Mouse (Mus musculus) hindbrain, embryonic 12.5 days (tissue): ENCODE results near the gene Alkal2. TPM values are rescaled to one million over a fixed set of nuclear protein-coding genes. Genes with fewer than 3 reads are reported as not detected.
A peak's percentile ranks its signal among the peaks of the same experiment; 100 is the strongest.

Source experiments
- ATAC-seq: fragments of 200-750 bp; cut with Nextera tagmentation; 2 replicates; pipeline ENCODE4 v1.8.0; 2017; ENCODE audit warnings: moderate TSS enrichment; ENCODE audit not compliant: low FRiP score
- H3K27ac ChIP-seq: fragments of 300-500 bp; sonication (generic); 2 replicates; pipeline ENCODE4 v1.5.1; 2016; ENCODE audit warnings: mild to moderate bottlenecking
- H3K27me3 ChIP-seq: fragments of 300-500 bp; sonication (generic); 2 replicates; pipeline ENCODE4 v1.6.1; 2016; ENCODE audit warnings: mild to moderate bottlenecking
- H3K36me3 ChIP-seq: fragments of 300-500 bp; sonication (generic); 2 replicates; pipeline ENCODE4 v1.6.1; 2016; ENCODE audit warnings: mild to moderate bottlenecking
- H3K4me1 ChIP-seq: fragments of 300-500 bp; sonication (generic); 2 replicates; pipeline ENCODE4 v1.6.1; 2016
- H3K4me2 ChIP-seq: fragments of 300-500 bp; sonication (generic); replicated peaks from 2 replicates; pipeline ENCODE4 v1.6.1; 2016; ENCODE audit warnings: mild to moderate bottlenecking
- H3K4me3 ChIP-seq: fragments of 300-500 bp; sonication (generic); 2 replicates; pipeline ENCODE4 v1.5.1; 2016; ENCODE audit warnings: mild to moderate bottlenecking
- H3K9ac ChIP-seq: fragments of 300-500 bp; sonication (generic); 2 replicates; pipeline ENCODE4 v1.6.1; 2016; ENCODE audit warnings: mild to moderate bottlenecking, moderate library complexity
- H3K9me3 ChIP-seq: fragments of 300-500 bp; sonication (generic); replicated peaks from 2 replicates; pipeline ENCODE4 v1.6.1; 2016; ENCODE audit warnings: mild to moderate bottlenecking
- WGBS: fragments of 180-500 bp; shearing (Covaris S2); methylation state at CpG from one replicate; pipeline ENCODE4 v1.1.7; 2016; 5-methylcytosine and 5-hydroxymethylcytosine counted together
- polyA plus RNA-seq: library from polyadenylated mRNA; unstranded; fragments of >200 nt; fragmentation: Nextera tagmentation; extraction: Ambion mirVana; gene quantifications from 2 replicates; pipeline ENCODE4 v1.2.1, GENCODE M21; 2016

The Alkal2 gene
- polyA plus RNA-seq, 1 experiment from 2014 or later = 0.21 TPM

DNA sequence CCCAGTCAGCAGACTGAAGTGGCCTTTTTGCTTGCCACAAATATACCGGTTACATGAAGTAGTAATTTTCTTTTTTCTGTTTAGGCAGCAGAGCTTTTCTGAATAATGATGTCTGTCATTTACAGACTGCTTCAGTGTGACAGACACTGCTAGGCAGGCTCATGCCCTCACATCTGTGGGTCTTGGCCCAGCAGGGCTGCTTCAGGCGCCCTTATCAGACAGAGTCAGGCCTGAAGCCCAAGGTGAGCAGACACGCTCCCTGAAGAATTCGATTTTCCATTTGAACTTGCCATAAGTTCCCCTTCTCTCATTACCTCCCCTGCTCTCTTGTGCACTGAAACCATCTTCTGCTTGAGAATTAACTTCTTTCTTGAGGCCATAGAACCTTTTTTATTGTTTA, 3.9 kb downstream of the Alkal2 start:
- Histone ChIP-seq H3K9ac (no peak overlapping the region), H3K9me3 (no peaks in the 10 kb centered on the region), H3K36me3 (no peaks in the 10 kb centered on the region), H3K4me1 (peaks cover 14% of the 10 kb centered on the region), H3K27ac (no peak overlapping the region), H3K4me2 (no peak overlapping the region), H3K4me3 (no peak overlapping the region), H3K27me3 (peaks cover 34% of the 10 kb centered on the region)
- no peak for ATAC-seq
- 90% methylated on average over 4 of the region's 4 CpGs for WGBS

DNA sequence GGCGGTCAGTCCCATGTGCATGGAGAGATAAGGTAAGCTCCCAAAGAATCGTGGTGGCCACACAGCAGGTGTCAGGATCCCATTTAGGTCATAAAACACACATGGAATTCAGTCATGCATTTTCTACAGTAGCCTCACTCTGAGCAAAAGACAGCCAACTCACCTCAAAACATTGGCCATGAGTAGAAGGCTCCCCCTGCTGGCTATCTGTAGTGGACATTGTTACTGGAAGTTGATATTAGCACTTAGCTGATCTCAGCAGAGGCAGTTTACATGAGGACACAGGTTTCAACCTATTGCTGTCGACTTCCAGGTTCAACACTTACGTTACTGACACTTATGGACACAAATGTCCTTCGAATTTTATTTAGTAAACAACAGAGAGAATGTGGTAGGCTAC, 5.9 kb downstream of the Alkal2 start:
- no peak for ATAC-seq
- 39% methylated on average over 5 of the region's 5 CpGs for WGBS

DNA sequence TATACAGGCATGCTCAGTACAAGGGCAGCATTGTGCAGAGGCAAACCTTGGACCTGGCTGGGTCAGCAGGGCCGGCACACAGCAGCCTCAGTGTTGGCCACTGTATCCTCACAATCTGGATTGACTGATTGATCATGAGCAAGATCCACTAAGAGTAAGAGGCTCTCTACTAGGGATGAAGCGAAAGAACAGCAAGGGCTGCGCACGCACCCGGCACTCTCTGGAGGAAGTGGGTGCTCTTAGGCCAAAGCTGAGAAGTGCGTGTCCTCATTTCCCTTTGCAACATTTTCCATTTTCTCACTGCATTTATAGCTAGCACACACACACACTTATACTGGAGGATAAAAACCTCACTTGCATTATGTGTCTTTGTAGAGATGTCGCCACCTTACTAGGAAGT, 7.3 kb downstream of the Alkal2 start:
- H3K9me3 ChIP-seq = no peaks in the 10 kb centered on the region
- H3K27me3 ChIP-seq = no peaks in the 10 kb centered on the region; the same call in none of the 2 replicates
- no peak overlapping the region for H3K9ac ChIP-seq
- H3K4me2 ChIP-seq = no peak overlapping the region
- H3K27ac ChIP-seq = no peak overlapping the region
- peaks cover 6% of the 10 kb centered on the region for H3K36me3 ChIP-seq
- H3K4me3 ChIP-seq = no peak overlapping the region
- no peak for ATAC-seq
- 85% methylated on average over 7 of the region's 7 CpGs for WGBS
- no peaks in the 10 kb centered on the region for H3K4me1 ChIP-seq

More for the DNA sequence above, 5.9 kb downstream of the Alkal2 start:
- Histone ChIP-seq H3K27me3 (peaks cover 14% of the 10 kb centered on the region), H3K9ac (no peak overlapping the region), H3K27ac (no peak overlapping the region), H3K4me3 (no peak overlapping the region), H3K36me3 (peaks cover 6% of the 10 kb centered on the region), H3K4me2 (no peak overlapping the region), H3K9me3 (no peaks in the 10 kb centered on the region), H3K4me1 (peaks cover under 1% of the 10 kb centered on the region; the same call in 1 of the 2 replicates)

DNA sequence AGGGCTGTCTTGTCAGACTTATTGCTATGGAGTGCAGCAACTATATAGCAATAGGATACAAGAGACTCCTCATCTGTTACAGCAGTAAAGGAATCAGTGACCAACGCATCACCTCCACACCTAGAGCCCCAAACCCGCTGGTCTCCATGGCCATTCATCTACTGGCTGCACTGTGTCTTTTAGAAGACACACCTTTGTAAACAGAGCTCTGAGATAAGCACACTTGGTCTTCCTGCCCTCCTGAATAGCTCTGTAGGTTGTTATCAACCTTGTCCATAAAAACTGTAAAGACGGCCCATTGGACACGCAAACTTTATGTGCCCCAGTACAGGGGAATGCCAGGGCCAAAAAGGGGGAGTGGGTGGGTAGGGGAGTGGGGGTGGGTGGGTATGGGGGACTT, 12.9 kb downstream of the Alkal2 start:
- Histone ChIP-seq H3K27ac (no peak overlapping the region), H3K4me3 (no peak overlapping the region), H3K36me3 (peaks cover 20% of the 10 kb centered on the region), H3K4me2 (no peak overlapping the region), H3K4me1 (no peaks in the 10 kb centered on the region), H3K9ac (no peak overlapping the region), H3K9me3 (no peaks in the 10 kb centered on the region), H3K27me3 (no peaks in the 10 kb centered on the region)
- ATAC-seq = no peak
- 93% methylated on average over 4 of the region's 4 CpGs for WGBS

DNA sequence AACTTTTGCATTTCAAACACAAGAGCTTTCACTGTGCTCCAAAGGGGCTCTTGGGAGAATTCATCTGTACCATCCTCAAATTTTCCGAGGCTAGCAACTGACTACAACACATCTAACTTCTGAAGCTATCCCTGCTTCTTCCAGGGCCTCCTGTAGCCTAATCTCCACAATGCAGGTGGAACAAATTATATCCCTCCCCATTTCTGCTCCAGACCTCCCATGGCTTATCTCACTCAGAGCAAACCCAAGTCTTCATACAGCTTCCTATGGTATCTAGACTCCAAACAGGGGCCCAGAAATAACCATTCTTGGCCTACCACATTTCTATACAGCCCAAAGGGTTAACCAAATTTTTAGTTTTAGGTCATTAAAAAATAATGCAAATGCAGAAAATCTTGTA, 24.5 kb downstream of the Alkal2 start:
- WGBS = 94% methylated on average over 1 of the region's 1 CpGs
- Histone ChIP-seq H3K4me2 (no peak overlapping the region), H3K27me3 (no peaks in the 10 kb centered on the region), H3K4me1 (peaks cover 13% of the 10 kb centered on the region), H3K36me3 (peaks cover 9% of the 10 kb centered on the region), H3K27ac (no peak overlapping the region), H3K4me3 (no peak overlapping the region), H3K9ac (no peak overlapping the region), H3K9me3 (no peaks in the 10 kb centered on the region)
- no peak for ATAC-seq

DNA sequence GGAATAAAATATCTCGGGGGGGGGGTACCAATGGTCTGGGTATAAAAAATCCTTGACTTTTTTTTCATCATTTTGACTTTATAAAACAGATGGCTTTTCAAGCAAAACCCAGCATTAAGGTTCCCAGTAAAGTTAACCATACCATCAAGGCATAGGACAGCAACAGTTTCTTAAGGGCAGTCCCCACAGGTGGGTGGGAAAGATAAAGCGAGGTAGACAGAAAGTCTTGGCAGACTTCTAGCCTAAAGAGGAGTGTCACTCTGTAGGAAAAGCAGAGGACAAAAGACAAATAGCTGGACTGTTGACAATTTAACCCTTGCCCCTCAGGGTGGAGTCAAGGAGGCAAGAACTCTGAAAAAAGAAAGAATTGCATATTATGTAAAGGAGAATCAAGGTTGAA, 25.8 kb downstream of the Alkal2 start:
- H3K4me3 ChIP-seq = no peak overlapping the region
- peak overlapping the region; percentile 94; the same call in 1 of the 2 replicates for H3K4me2 ChIP-seq
- peaks cover 13% of the 10 kb centered on the region for H3K4me1 ChIP-seq
- no peak overlapping the region for H3K9ac ChIP-seq
- H3K27ac ChIP-seq = no peak overlapping the region
- H3K9me3 ChIP-seq = no peaks in the 10 kb centered on the region
- no peak for ATAC-seq
- no peaks in the 10 kb centered on the region for H3K36me3 ChIP-seq
- 89% methylated on average over 2 of the region's 2 CpGs for WGBS
- H3K27me3 ChIP-seq = no peaks in the 10 kb centered on the region

DNA sequence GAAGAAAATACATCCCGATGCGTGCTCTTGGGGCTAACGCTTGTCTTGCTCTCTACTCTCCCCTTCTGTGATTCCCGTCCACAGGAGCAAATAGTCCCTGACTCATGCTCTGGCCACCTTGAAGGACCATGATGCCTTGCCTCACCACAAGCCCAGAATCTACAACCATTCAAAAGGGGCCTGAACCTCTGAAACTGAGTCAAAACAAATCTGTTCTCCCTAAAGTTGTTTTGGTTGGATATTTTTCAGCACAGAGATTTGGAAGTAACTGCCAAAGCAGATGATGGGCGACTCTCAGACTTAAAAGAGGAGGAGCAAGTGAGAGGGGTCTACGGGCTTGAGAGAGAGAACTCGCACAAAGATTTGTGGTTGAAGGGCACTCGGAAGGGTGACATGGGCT, 26.7 kb downstream of the Alkal2 start:
- no peak for ATAC-seq
- WGBS = 23% methylated on average over 8 of the region's 8 CpGs

DNA sequence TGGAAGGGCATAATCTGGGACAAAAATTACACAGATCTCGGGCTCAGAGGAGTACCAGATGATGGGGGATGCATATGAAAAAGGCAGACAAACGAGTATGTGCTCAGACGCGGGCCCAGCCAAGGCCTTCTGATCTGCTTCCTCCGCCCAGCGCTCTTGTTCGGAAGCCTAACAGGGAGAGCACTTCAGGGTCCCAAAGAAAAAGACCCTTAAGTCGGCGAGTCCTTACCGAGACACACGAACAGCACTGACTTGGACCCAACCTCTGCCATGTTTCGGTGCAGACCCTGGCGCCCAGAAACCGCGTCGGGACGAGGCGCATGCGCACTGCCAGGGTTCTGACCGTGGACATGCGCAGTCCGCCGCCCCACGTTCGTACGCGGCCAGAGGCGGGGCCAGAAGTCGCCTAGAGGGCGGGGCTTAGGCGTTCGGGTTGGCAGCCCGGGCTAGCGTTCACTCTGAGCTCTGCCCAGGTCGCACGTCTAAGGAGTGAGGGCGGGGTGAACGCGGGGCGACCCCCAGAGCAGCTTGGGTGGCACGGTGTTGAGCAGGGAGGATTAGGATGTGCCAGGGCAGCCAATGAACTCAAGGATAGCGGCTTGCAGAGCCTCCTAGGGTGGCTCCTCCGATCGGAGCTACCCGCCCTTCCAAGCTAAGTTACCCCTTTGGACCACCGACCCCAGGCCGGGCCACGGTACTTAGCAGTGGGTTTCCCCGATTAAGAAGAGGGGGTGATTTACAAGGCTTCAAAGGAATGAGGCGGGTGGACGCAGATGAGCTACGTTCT, 27.3 kb downstream of the Alkal2 start, which contains the start of the genes Acp1 and Sh3yl1:
Gene Acp1, minus strand, starts transcription at position 329 of the 787 bp plus-strand sequence.
Gene Sh3yl1, plus strand, starts transcription at position 408 of the 787 bp plus-strand sequence.
- peak within 1 kb of the TSS; percentile 94 for H3K4me2 ChIP-seq
- peak within 1 kb of the TSS; percentile 44 for H3K27ac ChIP-seq
- WGBS = under 1% methylated on average over 52 of the region's 52 CpGs
- peaks cover 13% of the 10 kb centered on the region for H3K4me1 ChIP-seq
- peak within 1 kb of the TSS; percentile 85 for H3K9ac ChIP-seq
- peak within 1 kb of the TSS; percentile 74 for H3K4me3 ChIP-seq
- H3K36me3 ChIP-seq = no peaks in the 10 kb centered on the region
- H3K27me3 ChIP-seq = no peaks in the 10 kb centered on the region
- peak; percentile 98 for ATAC-seq
- H3K9me3 ChIP-seq = no peaks in the 10 kb centered on the region

More for the DNA sequence above, 26.7 kb downstream of the Alkal2 start:
- peak overlapping the region; percentile 94 for H3K4me2 ChIP-seq
- peaks cover 13% of the 10 kb centered on the region for H3K4me1 ChIP-seq
- H3K27ac ChIP-seq = peak overlapping the region; percentile 44; the same call in 1 of the 2 replicates
- H3K9me3 ChIP-seq = no peaks in the 10 kb centered on the region
- H3K4me3 ChIP-seq = peak overlapping the region; percentile 74
- peak overlapping the region; percentile 85 for H3K9ac ChIP-seq
- H3K36me3 ChIP-seq = no peaks in the 10 kb centered on the region
- no peaks in the 10 kb centered on the region for H3K27me3 ChIP-seq

DNA sequence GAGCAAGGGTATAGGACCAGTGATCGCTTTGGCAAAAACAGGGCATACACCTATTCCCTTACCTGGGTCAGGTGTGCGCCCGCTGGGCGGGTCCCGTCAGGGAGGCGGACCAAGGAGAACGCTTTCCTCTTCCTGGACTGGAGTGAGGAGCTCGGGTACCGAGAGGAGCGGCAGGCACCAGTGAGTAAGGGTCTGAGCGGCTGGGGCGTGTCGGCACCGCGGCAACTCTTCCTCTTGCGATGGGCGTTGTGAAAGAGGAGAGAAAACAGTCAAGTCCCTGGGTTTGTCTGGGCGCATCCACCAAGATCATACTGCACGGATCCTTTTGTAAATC, 27.9 kb downstream of the Alkal2 start:
- WGBS = under 1% methylated on average over 19 of the region's 19 CpGs
- H3K4me3 ChIP-seq = peak overlapping the region; percentile 74
- peak overlapping the region; percentile 72 for H3K9ac ChIP-seq
- ATAC-seq = peak; percentile 69
- peaks cover 13% of the 10 kb centered on the region for H3K4me1 ChIP-seq
- H3K27me3 ChIP-seq = no peaks in the 10 kb centered on the region
- H3K27ac ChIP-seq = peak overlapping the region; percentile 35; the same call in 1 of the 2 replicates
- H3K4me2 ChIP-seq = peak overlapping the region; percentile 94
- no peaks in the 10 kb centered on the region for H3K36me3 ChIP-seq
- no peaks in the 10 kb centered on the region for H3K9me3 ChIP-seq

DNA sequence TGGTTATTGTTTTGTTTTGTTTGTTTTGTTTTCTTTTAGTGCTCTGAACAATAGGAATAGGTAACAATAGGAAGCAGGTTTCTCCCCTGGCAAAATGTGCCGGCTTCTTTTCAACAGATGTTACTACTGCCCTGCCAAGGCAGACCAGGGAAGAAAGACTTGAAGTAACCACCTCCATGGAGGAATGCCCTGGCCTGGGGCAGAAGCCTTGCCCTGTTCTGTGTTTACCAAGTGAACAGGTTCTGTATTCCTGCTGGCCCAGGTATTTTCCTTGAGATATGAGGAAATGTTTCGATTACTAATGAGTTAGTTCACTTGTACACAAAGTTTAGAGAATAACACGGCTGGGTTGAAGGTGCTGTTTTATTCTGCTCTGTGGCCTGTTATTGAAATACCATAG, 28.7 kb downstream of the Alkal2 start:
- Histone ChIP-seq H3K9ac (no peak overlapping the region), H3K4me1 (peaks cover 13% of the 10 kb centered on the region), H3K4me2 (peak overlapping the region; percentile 94), H3K27ac (no peak overlapping the region), H3K36me3 (no peaks in the 10 kb centered on the region), H3K4me3 (peak overlapping the region; percentile 74), H3K9me3 (no peaks in the 10 kb centered on the region), H3K27me3 (no peaks in the 10 kb centered on the region)
- WGBS = 58% methylated on average over 3 of the region's 3 CpGs
- no peak for ATAC-seq

DNA sequence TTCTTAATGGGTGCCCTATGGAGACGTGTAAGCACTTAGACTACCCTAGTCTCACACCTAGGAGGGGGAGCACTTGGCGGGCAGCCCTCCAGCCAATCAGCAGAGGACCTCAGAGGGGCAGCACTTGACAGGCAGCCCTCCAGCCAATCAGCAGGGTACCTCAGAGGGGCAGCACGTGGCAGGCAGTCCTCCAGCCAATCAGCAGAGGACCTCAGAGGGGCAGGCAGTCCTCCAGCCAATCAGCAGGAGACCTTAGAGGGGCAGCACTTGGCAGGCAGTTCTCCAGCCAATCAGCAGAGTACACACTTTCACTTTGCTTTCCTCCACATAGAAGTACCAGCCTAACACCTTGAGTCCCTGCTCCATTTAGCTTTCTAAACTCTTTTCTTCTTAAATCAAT, 38.3 kb downstream of the Alkal2 start:
- ATAC-seq = no peak
- Histone ChIP-seq H3K4me1 (no peaks in the 10 kb centered on the region), H3K9me3 (no peaks in the 10 kb centered on the region), H3K27ac (no peak overlapping the region), H3K27me3 (no peaks in the 10 kb centered on the region), H3K36me3 (no peaks in the 10 kb centered on the region; the same call in 1 of the 2 replicates), H3K4me2 (no peak overlapping the region), H3K4me3 (no peak overlapping the region), H3K9ac (no peak overlapping the region)
- WGBS = 88% methylated on average over 3 of the region's 3 CpGs

DNA sequence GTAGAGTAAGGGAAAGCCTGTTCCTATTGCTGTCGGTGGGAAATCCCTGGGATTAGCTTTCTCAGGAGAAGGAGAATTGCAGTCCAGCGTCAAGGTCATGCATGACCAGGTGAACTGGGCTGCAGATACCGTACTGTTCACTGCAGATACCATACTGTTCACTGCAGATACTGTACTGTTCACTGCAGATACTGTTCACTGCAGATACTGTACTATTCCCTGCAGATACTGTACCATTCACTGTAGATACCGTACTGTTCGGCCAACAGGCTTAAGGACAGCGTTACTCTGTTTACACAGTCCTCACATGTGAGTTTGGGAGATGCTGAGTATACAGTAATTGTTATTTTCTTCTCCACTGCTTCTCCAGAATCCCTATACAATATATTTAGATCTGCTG, 44.1 kb downstream of the Alkal2 start:
- H3K9ac ChIP-seq = no peak overlapping the region
- H3K9me3 ChIP-seq = no peaks in the 10 kb centered on the region
- no peak overlapping the region for H3K27ac ChIP-seq
- no peaks in the 10 kb centered on the region for H3K36me3 ChIP-seq
- H3K4me2 ChIP-seq = no peak overlapping the region
- H3K27me3 ChIP-seq = no peaks in the 10 kb centered on the region
- no peak overlapping the region for H3K4me3 ChIP-seq
- no peak for ATAC-seq
- no peaks in the 10 kb centered on the region for H3K4me1 ChIP-seq
- WGBS = 89% methylated on average over 6 of the region's 6 CpGs

DNA sequence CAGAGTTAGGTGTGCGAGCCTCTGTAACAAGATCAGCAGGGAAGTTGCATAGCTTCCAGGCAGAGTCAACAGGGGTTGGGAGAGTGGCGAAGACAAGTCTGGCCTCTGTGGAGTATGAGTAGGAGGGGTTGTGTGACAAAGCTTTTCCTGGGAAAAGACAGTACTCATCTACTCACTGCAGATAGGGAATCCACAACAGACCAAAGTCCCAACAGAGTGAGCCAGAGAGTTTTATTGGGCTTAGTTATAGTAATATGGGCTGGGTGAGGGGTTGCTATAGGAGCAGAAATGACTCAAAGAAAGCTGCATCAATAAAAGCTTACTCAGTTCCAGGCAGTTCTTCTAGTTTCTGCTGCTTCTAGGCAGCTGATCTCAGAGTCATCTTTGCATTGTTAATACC, 49.2 kb downstream of the Alkal2 start:
- no peak for ATAC-seq
- 88% methylated on average over 2 of the region's 2 CpGs for WGBS
- H3K9me3 ChIP-seq = no peaks in the 10 kb centered on the region
- no peaks in the 10 kb centered on the region for H3K36me3 ChIP-seq
- no peaks in the 10 kb centered on the region for H3K4me1 ChIP-seq
- no peak overlapping the region for H3K9ac ChIP-seq
- no peak overlapping the region for H3K4me3 ChIP-seq
- no peaks in the 10 kb centered on the region for H3K27me3 ChIP-seq
- no peak overlapping the region for H3K27ac ChIP-seq
- H3K4me2 ChIP-seq = no peak overlapping the region
